Mouse (Mus musculus) cerebellum, adult 2 months (tissue): ENCODE measurements around the gene Lrrc74a. TPM values are rescaled to one million over a fixed set of nuclear protein-coding genes. Genes with fewer than 3 reads are reported as not detected.

ENCODE experiments used
- DNase-seq, 2 experiments: peaks; one replicate each; pipeline ENCODE4 v3.0.0; 2021
- H3K27ac ChIP-seq: fragments of 200-500 bp; 2 replicates; pipeline ENCODE4 v1.5.1; 2012; ENCODE audit warnings: low read length, control low read depth, inconsistent platforms; ENCODE audit not compliant: insufficient read depth
- H3K27me3 ChIP-seq: fragments of 200-500 bp; 2 replicates; pipeline ENCODE4 v1.6.1; 2012; ENCODE audit warnings: inconsistent platforms, mild to moderate bottlenecking, low read length, moderate library complexity; ENCODE audit not compliant: control insufficient read depth, insufficient read depth
- H3K4me1 ChIP-seq: fragments of 200-500 bp; 2 replicates; pipeline ENCODE4 v1.6.1; 2011; ENCODE audit warnings: low read length; ENCODE audit not compliant: control insufficient read depth, insufficient read depth
- H3K4me3 ChIP-seq: fragments of 200-500 bp; replicated peaks from 2 replicates; pipeline ENCODE3; 2011; ENCODE audit warnings: mild to moderate bottlenecking, low read depth, low read length, control low read depth; ENCODE audit not compliant: insufficient read depth
- CTCF ChIP-seq: fragments of 200-500 bp; IDR thresholded peaks from 2 replicates; pipeline ENCODE4 v1.5.1; 2011; ENCODE audit warnings: low read depth, mild to moderate bottlenecking, control low read depth, low read length, moderate library complexity, borderline replicate concordance; ENCODE audit not compliant: insufficient read depth
- POLR2A ChIP-seq: fragments of 200-500 bp; IDR thresholded peaks from 2 replicates; pipeline ENCODE4 v1.6.1; 2011; ENCODE audit warnings: low read length, control low read depth, borderline replicate concordance; ENCODE audit not compliant: insufficient read depth
- WGBS: fragments of 180-500 bp; shearing (Covaris S2); methylation state at CpG from one replicate; pipeline ENCODE4 v1.1.7; 2018; 5-methylcytosine and 5-hydroxymethylcytosine counted together
- polyA plus RNA-seq: library from polyadenylated mRNA; depleted of rRNA; stranded (reverse); fragments of >200 nt; gene quantifications from 2 replicates; pipeline ENCODE4 v1.2.3, GENCODE M21; 2012

Gene Lrrc74a
- polyA plus RNA-seq, 1 experiment, result not detected

DNA sequence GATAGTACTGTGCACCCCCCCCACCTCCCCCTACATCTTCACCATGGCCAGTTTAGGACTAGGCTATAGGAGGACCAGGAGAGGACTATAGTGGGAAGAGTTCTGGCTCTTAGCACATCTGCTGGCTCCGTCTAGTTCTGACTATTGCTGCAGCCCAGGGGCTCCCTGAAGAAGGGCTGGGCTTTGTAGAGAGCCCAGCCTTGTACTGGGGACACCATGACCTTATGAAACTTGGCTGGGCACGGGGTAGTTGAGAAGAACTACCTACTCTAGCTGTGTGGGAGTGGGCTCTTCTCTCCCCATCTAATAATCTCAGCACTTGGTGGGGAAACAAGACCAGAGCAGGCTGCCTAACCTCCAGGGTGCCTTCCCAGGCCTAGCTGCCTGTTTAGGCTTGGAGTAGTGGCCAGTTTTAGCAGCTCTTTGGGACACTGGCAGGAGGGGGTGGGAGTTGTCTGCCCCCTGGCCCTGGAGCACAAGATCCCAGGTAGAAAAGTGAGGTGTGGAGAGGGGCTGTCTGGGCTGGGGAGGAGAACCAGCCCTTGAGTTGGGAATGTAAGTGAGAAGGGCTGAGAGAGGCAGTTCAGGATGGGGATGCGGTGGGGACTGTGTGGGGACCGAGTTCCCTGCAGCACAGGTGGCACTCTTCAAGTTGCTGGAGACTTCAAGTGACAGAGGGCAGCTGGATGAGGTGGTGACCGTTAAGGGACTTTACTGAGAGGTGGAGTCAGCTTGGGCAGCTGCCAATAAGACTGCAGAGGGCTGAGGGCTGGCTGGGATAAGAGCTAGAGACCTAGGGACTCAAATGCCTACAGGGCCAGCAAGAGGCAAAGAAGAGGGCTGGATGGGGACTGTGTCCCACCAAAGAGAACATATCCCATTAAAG lies 41.5 kb upstream of the Lrrc74a start:
- H3K27ac ChIP-seq, result no peak overlapping the region
- peak in 1 of 2 experiments; percentile 25 for DNase-seq
- H3K27me3 ChIP-seq, result no peaks in the 10 kb centered on the region
- WGBS, result 50% methylated on average over 5 of the region's 5 CpGs
- TF ChIP-seq POLR2A (no peak), CTCF (no peak)
- H3K4me1 ChIP-seq, result peaks cover 28% of the 10 kb centered on the region
- H3K4me3 ChIP-seq, result no peak overlapping the region

DNA sequence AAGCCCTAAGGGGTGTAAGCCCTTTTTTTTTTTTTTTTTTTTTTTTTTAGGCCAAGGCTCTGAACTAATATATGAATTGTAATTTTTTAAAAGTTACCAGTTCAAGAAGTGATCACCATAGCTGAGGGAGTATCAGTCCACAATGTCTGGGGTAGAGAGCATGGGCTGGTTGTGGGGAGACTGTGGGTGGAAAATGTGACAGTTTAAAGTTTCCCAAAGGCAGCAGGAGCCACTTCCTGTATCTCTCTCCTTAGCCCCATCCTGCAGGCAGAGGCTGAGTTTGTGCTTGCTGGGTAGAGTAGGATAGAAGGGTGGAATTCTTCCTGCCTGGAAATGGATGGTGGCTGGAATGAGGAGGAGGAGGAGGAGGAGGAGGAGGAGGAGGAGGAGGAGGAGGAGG lies 40.8 kb upstream of the Lrrc74a start:
- Histone ChIP-seq H3K27ac (no peak overlapping the region), H3K4me1 (peaks cover 25% of the 10 kb centered on the region), H3K4me3 (no peak overlapping the region), H3K27me3 (no peaks in the 10 kb centered on the region)
- TF ChIP-seq POLR2A, result no peak
- TF ChIP-seq CTCF, result no peak
- no peak for DNase-seq

- Histone ChIP-seq H3K27me3 (no peaks in the 10 kb centered on the region), H3K4me3 (no peak overlapping the region), H3K4me1 (peaks cover 34% of the 10 kb centered on the region), H3K27ac (no peak overlapping the region)
- TF ChIP-seq CTCF (no peak), POLR2A (no peak)
- 94% methylated on average over 1 of the region's 1 CpGs for WGBS
- DNase-seq, result peak in 1 of 2 experiments; percentile 8
These were observed 39.7 kb upstream of the Lrrc74a start for GRCm38 (mm10) chr12:86694441-86694840.

DNA sequence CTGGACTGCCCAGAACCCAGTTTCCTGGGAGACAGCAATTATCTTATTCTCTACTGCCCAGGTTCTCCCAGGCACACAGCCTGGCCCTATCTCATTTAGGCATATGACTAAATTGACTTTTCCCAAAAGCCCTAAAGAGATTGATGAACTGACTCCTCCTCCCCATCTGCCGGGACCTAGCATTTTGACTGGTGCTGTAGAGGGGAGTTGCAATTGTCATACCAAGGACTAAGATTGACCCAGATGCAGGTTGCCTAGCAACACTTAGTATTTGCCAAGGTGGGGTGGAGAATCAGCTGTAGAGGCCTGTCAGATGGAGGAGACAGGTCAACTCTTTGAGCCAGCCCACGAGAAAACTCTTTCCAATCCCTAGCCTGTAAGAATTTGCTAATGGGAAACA lies 36.2 kb upstream of the Lrrc74a start:
- peaks cover 42% of the 10 kb centered on the region for H3K4me1 ChIP-seq
- DNase-seq, result peak in 1 of 2 experiments; percentile 38
- H3K27ac ChIP-seq, result peak overlapping the region; percentile 64
- no peaks in the 10 kb centered on the region for H3K27me3 ChIP-seq
- TF ChIP-seq POLR2A (no peak), CTCF (no peak)
- 25% methylated on average over 2 of the region's 2 CpGs for WGBS
- no peak overlapping the region for H3K4me3 ChIP-seq

- TF ChIP-seq CTCF (no peak), POLR2A (no peak)
- H3K4me3 ChIP-seq, result no peak overlapping the region
- H3K27ac ChIP-seq, result peak overlapping the region; percentile 72
- peaks cover 43% of the 10 kb centered on the region for H3K4me1 ChIP-seq
- peak in 1 of 2 experiments; percentile 24 for DNase-seq
- H3K27me3 ChIP-seq, result no peaks in the 10 kb centered on the region
These were observed 35.6 kb upstream of the Lrrc74a start for GRCm38 (mm10) chr12:86698537-86698936.

DNA sequence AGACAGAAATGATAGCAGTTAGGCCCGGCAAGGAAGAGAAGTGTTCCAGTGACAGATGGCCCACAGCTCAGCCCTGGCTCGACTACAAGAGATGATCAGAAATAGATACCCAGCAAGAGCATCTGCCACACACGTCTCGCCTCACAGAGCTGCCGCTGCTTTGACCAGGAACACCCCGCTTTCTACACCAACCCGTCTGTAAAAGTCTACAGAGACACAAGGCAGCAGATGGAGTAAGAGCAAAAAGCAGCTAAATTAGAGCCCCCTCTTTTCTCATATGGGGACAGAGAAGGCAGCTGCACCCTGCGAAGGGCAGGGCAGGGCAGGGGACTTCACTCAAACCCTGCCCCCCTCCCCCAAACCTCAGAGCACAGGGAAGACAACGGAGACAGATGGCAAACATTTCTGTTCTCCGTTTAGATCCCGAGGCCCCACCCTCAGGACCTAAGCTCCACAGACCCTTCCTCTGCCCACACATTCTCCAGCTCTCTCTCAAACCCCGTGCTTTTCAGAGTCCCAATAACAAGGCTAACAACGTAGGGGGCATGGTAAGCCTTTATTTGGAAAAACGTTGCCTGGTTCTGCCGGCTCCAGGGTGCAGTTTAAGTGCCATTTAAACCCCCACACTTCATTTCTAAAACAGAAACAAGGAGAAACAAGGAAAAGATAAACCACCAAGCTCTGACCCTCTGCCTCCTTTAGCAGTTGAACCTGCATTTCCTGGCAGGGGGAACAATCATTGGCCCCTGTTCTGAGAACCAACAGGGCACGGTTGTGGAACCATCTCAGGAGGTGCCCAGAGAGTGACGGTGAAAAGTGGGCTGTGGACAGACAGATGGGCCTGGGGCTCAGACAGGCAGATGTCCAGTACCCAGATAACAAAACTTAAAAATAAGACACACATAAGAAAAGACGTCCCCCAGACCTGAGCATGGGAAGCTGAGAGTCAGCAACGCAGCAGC lies 33.9 kb upstream of the Lrrc74a start:
- Histone ChIP-seq H3K4me3 (peak overlapping the region; percentile 33), H3K27ac (peak overlapping the region; percentile 96), H3K4me1 (peaks cover 43% of the 10 kb centered on the region), H3K27me3 (no peaks in the 10 kb centered on the region)
- no peak for TF ChIP-seq CTCF
- TF ChIP-seq POLR2A, result peak; percentile 43; the same call in 1 of the 2 replicates
- peak; percentile 91 to 97 for DNase-seq
- WGBS, result 9% methylated on average over 19 of the region's 19 CpGs

- Histone ChIP-seq H3K27me3 (no peaks in the 10 kb centered on the region), H3K4me1 (peaks cover 43% of the 10 kb centered on the region), H3K27ac (peak overlapping the region; percentile 96), H3K4me3 (no peak overlapping the region)
- DNase-seq, result peak; percentile 33 to 49
- WGBS, result 55% methylated on average over 4 of the region's 4 CpGs
- no peak for TF ChIP-seq CTCF
- TF ChIP-seq POLR2A, result no peak
These were observed 33.2 kb upstream of the Lrrc74a start for GRCm38 (mm10) chr12:86700927-86701310.
